Mouse (Mus musculus): ENCODE results near the gene H2-T23.
A peak's percentile ranks its signal among the peaks of the same experiment; 100 is the strongest.
"Not testable (repeated sequence)": the region's sequence is repeated elsewhere in the genome, so short reads cannot be mapped to it uniquely, and the experiment has no call there.

The H2-T23 gene

DNA sequence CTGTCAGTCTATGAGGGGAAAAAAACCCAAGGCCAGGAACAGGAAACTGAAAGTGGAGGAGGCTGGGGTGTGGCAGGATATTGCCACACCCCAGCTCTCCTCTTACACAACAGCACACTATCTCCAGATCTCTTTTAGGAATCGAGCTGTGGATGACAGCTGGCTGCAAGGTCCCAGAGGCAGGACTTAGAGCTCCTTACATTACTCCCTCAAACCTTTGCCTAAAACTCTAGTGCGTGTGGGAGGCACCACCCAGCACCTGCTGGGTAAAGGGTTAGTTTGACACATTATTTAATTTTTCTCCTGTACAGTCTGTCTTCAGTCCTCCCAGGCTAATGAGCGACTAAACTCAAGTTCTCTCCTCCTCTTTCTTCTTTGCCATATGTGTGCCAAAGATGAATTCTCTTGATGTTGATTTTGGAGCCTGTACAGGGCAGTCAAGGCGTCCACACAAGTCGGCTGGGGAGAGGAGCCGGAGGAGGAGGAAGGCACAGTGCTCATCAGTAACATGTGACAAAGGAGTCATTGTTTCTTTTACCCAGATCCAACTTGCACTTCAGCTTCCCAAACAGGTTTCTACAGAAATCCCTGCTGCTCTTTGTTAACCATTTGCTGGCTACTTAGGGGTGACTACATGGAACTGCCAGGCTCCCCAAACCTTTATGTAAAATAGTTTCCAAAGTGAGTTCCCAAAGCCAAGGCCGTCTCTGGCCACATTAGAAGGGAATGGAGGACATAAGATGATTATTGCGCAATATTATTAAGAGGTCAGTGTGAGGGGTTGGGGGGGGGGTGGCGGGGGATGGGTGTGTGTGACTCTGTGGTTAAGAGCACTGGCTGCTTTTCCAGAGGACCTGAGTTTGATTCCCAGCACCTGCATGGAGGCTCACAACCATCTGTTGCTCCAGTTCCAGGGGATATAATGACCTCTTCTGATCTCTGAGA lies 8.7 kb downstream of the H2-T23 start:
- no peak for DNase-seq (ENCODE audit: low read depth)

DNA sequence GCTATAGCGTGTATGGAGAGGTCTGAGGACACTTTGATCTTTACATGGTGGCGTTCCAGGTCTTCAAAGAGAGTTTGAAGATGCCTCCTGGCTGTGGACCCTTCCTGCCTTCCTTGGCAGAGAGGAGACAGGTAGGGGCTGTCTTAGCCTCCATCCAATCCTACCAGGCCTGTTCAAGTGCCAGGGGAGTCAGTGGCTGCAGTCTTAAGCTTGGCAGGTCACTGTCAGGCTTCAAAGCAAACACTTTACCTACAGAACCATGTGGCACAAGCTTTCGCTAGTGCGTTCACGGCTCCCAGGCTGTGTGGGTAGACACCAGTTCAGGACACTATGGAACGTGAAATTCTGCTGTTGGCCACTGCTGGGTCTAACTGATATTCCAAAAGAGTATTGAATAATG lies 9.7 kb downstream of the H2-T23 start:
- no peak for DNase-seq (ENCODE audit: low read depth)

DNA sequence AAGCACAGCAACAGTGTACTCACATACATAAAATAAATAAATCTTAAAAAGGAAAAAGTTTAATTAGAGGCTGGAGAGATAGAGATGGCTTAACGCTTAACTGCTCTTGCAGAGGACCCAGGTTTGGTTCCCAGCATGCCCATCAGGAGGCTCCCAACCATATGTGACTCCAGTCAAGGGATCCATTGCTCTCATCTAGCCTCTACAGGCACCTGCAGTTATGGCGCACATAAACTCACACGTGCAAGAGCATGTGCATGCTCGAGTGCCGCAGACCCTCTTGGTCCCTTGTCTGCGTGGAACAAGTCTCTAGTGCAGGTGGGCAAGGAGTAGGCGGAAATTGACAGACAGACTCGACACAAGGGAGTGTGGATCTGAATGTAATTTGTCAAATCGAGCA lies 10.6 kb downstream of the H2-T23 start:
- no peak for DNase-seq (ENCODE audit: low read depth)

DNA sequence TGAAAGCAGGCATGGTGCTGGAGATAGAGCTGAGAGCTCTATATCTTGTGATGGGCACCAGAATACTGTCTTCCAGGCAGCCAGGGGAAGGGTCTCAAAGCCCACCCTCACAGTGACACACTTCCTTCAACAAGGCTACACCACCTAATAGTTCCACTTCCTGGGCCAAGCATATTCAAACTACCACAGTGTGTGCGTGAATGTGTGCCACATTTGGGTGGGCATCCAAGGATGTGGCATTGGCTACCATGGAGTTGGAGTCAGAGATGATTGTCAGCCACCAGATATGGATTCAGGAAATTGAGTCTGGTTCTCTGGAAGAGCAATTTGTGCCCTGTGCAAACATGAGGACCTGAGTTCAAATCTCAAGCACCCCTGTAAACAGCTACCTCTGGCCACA lies 11.3 kb downstream of the H2-T23 start:
- DNase-seq (ENCODE audit: low read depth) = no peak

- no peak for DNase-seq (ENCODE audit: low read depth)
These were observed 12.2 kb downstream of the H2-T23 start, which contains the start of gene H2-T24 for GRCm38 (mm10) chr17:36020191-36021073. Gene H2-T24 (minus strand): TSS chr17:36020560.

DNA sequence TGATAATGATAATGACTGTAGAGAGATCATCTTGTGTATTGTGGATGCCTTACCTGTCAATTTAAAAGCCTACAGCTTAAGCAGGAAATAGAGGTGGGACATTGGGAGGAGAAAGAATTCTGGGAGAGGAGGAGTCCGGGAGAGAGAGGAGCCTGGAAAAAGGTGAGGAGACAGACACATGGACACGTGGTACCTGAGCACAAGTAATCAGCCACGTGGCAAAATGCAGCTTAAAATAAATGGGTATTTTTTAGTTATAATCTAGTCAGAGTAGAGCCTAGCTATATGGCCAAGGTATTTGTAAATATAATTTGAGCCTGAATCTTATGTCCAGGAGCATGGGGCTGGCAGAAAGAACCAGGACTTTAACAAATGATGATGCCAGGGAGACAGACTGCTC lies 13.1 kb downstream of the H2-T23 start:
- DNase-seq (ENCODE audit: low read depth) = no peak

GRCm38 (mm10) chr17:36018979-36019378 lies 13.7 kb downstream of the H2-T23 start:
- DNase-seq (ENCODE audit: low read depth) = no peak

- DNase-seq (ENCODE audit: low read depth) = no peak
These were observed 15.6 kb downstream of the H2-T23 start for GRCm38 (mm10) chr17:36017046-36017445.

- DNase-seq (ENCODE audit: low read depth) = no peak
These were observed 17.7 kb downstream of the H2-T23 start for GRCm38 (mm10) chr17:36014977-36015376.

- DNase-seq (ENCODE audit: low read depth) = not testable (repeated sequence)
These were observed 28.2 kb downstream of the H2-T23 start for GRCm38 (mm10) chr17:36004409-36004808.

GRCm38 (mm10) chr17:36003331-36003730 lies 29.3 kb downstream of the H2-T23 start:
- no peak for DNase-seq (ENCODE audit: low read depth)

DNA sequence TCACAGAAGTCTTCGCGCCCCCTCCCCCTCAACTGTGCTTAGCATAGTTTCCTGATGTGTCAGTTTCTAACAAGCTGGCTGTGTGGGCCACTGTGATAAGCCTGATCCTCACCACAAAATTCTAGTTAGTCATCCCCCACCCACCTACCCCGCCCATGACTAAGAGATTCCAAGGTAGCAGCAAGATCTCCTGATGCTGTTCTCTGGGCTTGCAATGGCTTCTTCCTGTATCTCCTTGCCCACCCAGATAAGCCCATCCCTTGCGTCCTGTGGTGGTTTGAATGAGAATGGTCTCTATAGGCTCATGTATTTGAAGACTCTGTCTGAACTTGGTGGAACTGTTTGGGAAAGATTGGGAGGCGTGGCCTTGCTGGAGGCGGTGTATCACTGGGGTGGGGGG lies 30.7 kb downstream of the H2-T23 start:
- no peak for DNase-seq (ENCODE audit: low read depth)

GRCm38 (mm10) chr17:36001121-36001897 lies 31.3 kb downstream of the H2-T23 start:
- no peak for DNase-seq (ENCODE audit: low read depth)

GRCm38 (mm10) chr17:36000349-36000748 lies 32.3 kb downstream of the H2-T23 start:
- no peak for DNase-seq (ENCODE audit: low read depth)

- DNase-seq (ENCODE audit: low read depth) = no peak
These were observed 33.3 kb downstream of the H2-T23 start for GRCm38 (mm10) chr17:35999356-35999755.

DNA sequence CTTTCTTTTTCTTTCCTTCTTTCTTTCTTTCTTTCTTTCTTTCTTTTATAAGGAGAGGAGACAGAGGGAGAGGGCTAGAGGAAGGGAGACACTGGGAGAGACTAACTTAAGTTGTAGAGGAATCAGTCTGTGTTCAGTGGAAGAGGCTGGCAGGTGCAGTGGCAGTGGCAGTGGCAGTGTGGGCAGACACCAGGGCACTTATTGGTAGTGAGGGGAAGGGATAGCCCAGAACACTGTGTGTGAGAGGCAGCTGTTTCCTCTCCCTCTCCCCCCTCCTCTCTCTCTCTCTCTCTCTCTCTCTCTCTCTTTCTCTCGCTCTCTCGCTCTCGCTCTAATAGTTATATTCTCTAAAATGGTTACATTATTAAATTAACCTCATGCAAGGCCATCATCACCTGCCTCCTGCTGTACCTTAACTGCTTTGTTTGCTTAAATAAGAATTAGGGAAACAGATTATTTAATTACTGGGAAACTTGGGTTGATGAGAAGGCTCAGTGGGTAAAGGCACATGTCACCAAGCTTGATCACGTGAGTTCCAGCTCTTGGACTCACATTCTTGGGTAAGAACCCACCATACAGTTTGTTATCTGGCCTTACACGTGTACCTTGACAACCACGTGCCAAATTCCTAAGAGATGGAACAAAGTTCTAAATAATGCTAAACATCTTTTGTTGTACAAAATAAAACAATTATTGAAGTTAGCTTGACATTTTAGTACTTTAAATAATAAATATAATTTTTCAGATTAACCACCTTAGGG lies 33.9 kb downstream of the H2-T23 start:
- no peak for DNase-seq (ENCODE audit: low read depth)

- no peak for DNase-seq (ENCODE audit: low read depth)
These were observed 34.7 kb downstream of the H2-T23 start for GRCm38 (mm10) chr17:35997713-35998510.

GRCm38 (mm10) chr17:35996949-35997348 lies 35.7 kb downstream of the H2-T23 start:
- DNase-seq (ENCODE audit: low read depth) = peak; percentile 100

GRCm38 (mm10) chr17:35994879-35995240 lies 37.8 kb downstream of the H2-T23 start:
- no peak for DNase-seq (ENCODE audit: low read depth)

DNA sequence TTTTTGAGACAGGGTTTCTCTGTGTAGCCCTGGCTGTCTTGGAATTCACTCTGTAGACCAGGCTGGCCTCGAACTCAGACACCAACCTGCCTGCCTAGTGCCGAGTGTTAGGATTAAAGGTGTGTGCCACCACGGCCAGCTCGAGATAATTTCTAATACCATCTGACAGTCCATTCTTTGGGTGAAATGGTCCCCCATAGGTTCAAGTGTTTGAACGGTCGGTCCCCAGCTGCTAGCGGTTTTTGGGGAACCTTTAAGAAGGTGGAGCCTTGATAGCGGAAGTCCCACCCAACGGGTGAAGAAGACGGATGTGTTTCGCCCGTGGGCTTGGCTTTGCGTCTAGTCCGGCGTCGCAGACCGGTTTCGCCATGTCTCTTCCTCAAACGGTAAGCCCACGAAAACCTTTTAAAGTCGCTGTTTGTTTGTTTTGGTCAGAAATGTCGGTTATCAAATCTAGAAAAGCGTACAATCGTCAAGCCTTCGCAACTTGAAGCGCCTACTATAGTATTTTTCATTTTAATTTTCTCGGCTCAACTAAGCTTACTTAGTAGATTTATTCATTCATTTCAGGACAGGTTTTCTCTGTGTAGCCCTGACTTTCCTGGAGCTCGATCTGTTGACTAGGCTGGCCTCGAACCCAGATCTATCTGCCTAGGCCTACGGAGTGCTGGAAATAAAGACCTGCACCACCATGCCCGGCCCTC lies 38.3 kb downstream of the H2-T23 start:
- DNase-seq (ENCODE audit: low read depth) = peak; percentile 83

Measured in c-Kit-positive CD71-negative TER-119-negative erythroid progenitor cells, embryonic 14.5 days (primary cell).